Mouse (Mus musculus): ENCODE measurements around the gene Syngr1. TPM values are rescaled to one million over a fixed set of nuclear protein-coding genes. Genes with fewer than 3 reads are reported as not detected.

Gene Syngr1
- polyA plus RNA-seq, 1 experiment from 2014 or later: 10.3 TPM

DNA sequence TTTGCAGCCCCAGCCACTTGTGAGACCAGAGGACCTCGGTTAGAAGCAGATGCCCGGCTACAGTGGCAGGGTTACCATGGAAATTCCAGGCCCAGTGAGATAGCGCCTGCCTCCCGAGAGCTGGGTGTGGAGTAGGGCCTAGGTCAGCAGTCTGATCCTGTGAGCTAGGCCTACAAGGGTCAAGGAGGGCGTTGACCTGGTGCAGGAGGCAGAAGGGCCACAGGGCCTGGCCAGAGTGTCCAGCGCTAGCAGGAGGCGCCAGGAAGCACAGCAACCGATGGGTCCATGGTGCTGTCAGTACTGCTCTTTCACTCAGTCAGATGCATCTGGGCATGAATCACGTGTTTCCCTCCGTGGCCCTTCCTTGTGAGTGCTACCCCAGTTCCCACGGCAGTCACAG is 62.6 kb downstream of the Syngr1 start:
- no peaks in the 10 kb centered on the region for H3K9me3 ChIP-seq (ENCODE audit: low read length)
- ATAC-seq: no peak
- H3K27ac ChIP-seq (ENCODE audit: low read depth): no peak overlapping the region
- TF ChIP-seq CTCF (IDR thresholded peaks at IDR 0.05; ENCODE audit: low read depth): no peak
- TF ChIP-seq EP300 (IDR thresholded peaks at IDR 0.05; ENCODE audit: low read depth): no peak
- H3K36me3 ChIP-seq (replicated peaks; ENCODE audit: insufficient read depth, low read length): peaks cover 67% of the 10 kb centered on the region
- H3K4me1 ChIP-seq (ENCODE audit: insufficient read depth): peaks cover 4% of the 10 kb centered on the region
- no peak for DNase-seq
- WGBS (ENCODE audit: insufficient replicate concordance): 84% methylated on average over 11 of the region's 11 CpGs
- no peaks in the 10 kb centered on the region for H3K27me3 ChIP-seq (ENCODE audit: insufficient read depth, low read length)
- H3K4me2 ChIP-seq (ENCODE audit: low read depth, low read length): no peak overlapping the region
- no peak overlapping the region for H3K9ac ChIP-seq (replicated peaks)
- no peak overlapping the region for H3K4me3 ChIP-seq (ENCODE audit: low read depth, low read length)

DNA sequence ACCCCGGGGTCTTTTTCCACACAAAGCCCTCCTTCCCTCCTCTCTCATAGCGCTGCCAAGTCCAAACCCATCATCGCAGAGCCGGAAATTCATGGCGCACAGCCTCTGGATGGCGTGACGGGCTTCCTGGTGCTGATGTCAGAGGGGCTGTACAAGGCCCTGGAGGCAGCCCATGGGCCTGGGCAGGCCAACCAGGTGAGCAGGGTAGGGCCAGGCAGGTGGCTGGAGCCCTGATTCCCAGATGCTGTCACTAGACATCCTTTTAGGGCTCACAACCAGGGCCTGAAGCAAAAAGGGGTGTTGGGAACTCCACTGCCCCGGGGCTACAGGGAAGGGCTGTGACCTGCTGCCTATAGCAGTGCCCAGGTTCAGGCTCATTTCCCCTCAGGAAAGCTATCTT is 64.6 kb downstream of the Syngr1 start:
- Histone ChIP-seq H3K4me1 (ENCODE audit: insufficient read depth) (peaks cover 4% of the 10 kb centered on the region), H3K27ac (ENCODE audit: low read depth) (no peak overlapping the region), H3K27me3 (ENCODE audit: insufficient read depth, low read length) (no peaks in the 10 kb centered on the region), H3K4me2 (ENCODE audit: low read depth, low read length) (no peak overlapping the region), H3K9me3 (ENCODE audit: low read length) (no peaks in the 10 kb centered on the region), H3K4me3 (ENCODE audit: low read depth, low read length) (no peak overlapping the region), H3K36me3 (replicated peaks; ENCODE audit: insufficient read depth, low read length) (peaks cover 70% of the 10 kb centered on the region), H3K9ac (replicated peaks) (no peak overlapping the region)
- ATAC-seq (no peak), DNase-seq (no peak)
- 93% methylated on average over 8 of the region's 8 CpGs for WGBS (ENCODE audit: insufficient replicate concordance)
- TF ChIP-seq EP300 (IDR thresholded peaks at IDR 0.05; ENCODE audit: low read depth) (no peak), CTCF (IDR thresholded peaks at IDR 0.05; ENCODE audit: low read depth) (no peak)

DNA sequence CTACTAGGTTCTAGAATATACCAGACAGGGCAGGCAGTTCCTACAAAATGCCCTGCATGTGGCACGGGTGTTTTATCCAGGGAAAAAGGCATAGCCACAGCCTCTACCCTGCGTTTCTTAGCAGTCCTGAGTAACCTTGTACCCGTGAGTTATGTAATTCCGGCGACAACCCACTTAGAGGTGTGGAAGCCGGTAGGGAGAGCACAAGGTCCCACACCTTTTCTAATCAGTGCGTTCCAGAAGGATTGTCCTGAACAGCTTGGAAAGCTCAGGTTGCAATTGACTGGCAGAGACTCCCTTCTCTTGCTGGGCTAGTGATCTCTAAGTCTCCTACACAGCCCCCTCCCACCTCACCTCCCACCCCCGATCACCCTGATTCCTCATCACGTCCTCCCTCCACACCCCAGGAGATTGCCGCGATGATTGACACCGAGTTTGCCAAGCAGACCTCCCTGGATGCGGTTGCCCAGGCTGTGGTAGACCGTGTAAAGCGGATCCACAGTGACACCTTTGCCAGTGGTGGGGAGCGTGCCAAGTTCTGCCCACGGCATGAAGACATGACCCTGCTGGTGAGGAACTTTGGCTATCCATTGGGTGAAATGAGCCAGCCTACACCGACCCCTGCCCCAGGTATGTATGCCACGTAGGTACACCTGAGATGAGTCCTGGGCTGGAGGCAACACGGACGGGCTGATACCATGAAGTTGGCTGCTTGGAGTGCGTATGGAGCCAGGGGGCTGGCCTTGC is 66.2 kb downstream of the Syngr1 start:
- Histone ChIP-seq H3K9me3 (ENCODE audit: low read length) (no peaks in the 10 kb centered on the region), H3K36me3 (replicated peaks; ENCODE audit: insufficient read depth, low read length) (peaks cover 74% of the 10 kb centered on the region), H3K4me1 (ENCODE audit: insufficient read depth) (peaks cover 4% of the 10 kb centered on the region), H3K4me2 (ENCODE audit: low read depth, low read length) (no peak overlapping the region), H3K27me3 (ENCODE audit: insufficient read depth, low read length) (no peaks in the 10 kb centered on the region), H3K27ac (ENCODE audit: low read depth) (no peak overlapping the region), H3K9ac (replicated peaks) (no peak overlapping the region), H3K4me3 (ENCODE audit: low read depth, low read length) (no peak overlapping the region)
- DNase-seq (no peak), ATAC-seq (no peak)
- TF ChIP-seq CTCF (IDR thresholded peaks at IDR 0.05; ENCODE audit: low read depth) (no peak), EP300 (IDR thresholded peaks at IDR 0.05; ENCODE audit: low read depth) (no peak)
- 85% methylated on average over 22 of the region's 22 CpGs for WGBS (ENCODE audit: insufficient replicate concordance)

GRCm38 (mm10) chr15:80158001-80158706 is 67.0 kb downstream of the Syngr1 start:
- Histone ChIP-seq H3K4me1 (ENCODE audit: insufficient read depth) (peaks cover 4% of the 10 kb centered on the region), H3K27ac (ENCODE audit: low read depth) (no peak overlapping the region), H3K36me3 (replicated peaks; ENCODE audit: insufficient read depth, low read length) (peaks cover 67% of the 10 kb centered on the region), H3K9me3 (ENCODE audit: low read length) (no peaks in the 10 kb centered on the region), H3K4me2 (ENCODE audit: low read depth, low read length) (no peak overlapping the region), H3K9ac (replicated peaks) (peak overlapping the region; percentile 21; the same call in 1 of the 2 replicates), H3K4me3 (ENCODE audit: low read depth, low read length) (no peak overlapping the region), H3K27me3 (ENCODE audit: insufficient read depth, low read length) (no peaks in the 10 kb centered on the region)
- TF ChIP-seq CTCF (IDR thresholded peaks at IDR 0.05; ENCODE audit: low read depth): no peak
- TF ChIP-seq EP300 (IDR thresholded peaks at IDR 0.05; ENCODE audit: low read depth): no peak
- ATAC-seq (no peak), DNase-seq (no peak)
- WGBS (ENCODE audit: insufficient replicate concordance): 69% methylated on average over 5 of the region's 5 CpGs

GRCm38 (mm10) chr15:80158707-80159090 is 67.6 kb downstream of the Syngr1 start:
- TF ChIP-seq EP300 (IDR thresholded peaks at IDR 0.05; ENCODE audit: low read depth): no peak
- no peak for TF ChIP-seq CTCF (IDR thresholded peaks at IDR 0.05; ENCODE audit: low read depth)
- Histone ChIP-seq H3K4me3 (ENCODE audit: low read depth, low read length) (no peak overlapping the region), H3K4me1 (ENCODE audit: insufficient read depth) (peaks cover 4% of the 10 kb centered on the region), H3K4me2 (ENCODE audit: low read depth, low read length) (no peak overlapping the region), H3K27me3 (ENCODE audit: insufficient read depth, low read length) (no peaks in the 10 kb centered on the region), H3K9ac (replicated peaks) (no peak overlapping the region), H3K9me3 (ENCODE audit: low read length) (no peaks in the 10 kb centered on the region), H3K36me3 (replicated peaks; ENCODE audit: insufficient read depth, low read length) (peaks cover 62% of the 10 kb centered on the region), H3K27ac (ENCODE audit: low read depth) (peak overlapping the region; percentile 55)
- DNase-seq (no peak), ATAC-seq (peak; percentile 12; the same call in 1 of the 2 replicates)
- 73% methylated on average over 4 of the region's 4 CpGs for WGBS (ENCODE audit: insufficient replicate concordance)

DNA sequence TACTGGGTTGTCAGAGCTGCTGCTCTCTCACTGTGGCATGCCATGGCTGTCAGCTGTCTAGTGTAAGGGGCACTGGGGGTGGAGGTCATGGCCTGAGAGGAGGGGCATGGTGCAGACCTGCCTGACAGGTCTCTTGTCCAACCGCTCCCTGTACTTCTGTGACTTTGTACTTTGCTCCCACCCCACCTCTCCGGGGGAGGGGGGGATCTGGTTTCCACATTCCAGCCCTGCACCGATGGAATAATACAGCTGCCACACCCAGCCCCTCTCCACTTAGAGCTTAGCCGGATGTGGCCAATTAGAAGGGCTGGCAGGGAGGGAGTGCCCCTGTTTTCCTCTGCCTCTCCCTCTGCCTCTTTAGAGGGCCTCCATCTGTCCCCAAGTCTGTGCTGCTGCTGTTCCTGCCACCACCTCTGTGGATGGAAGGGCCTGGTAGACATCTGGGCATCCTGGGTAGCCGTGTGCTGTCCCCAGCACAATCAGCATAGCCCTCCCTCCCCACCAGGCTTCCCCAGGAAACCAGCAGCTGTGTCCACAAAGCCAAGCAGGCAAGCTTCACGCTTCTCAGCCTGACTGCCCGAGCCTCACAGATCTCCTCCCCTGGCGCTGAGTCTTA is 68.3 kb downstream of the Syngr1 start:
- H3K36me3 ChIP-seq (replicated peaks; ENCODE audit: insufficient read depth, low read length): peaks cover 55% of the 10 kb centered on the region
- ATAC-seq (peak; percentile 93), DNase-seq (peak; percentile 69)
- TF ChIP-seq EP300 (IDR thresholded peaks at IDR 0.05; ENCODE audit: low read depth) (no peak; the same call in 1 of the 2 replicates), CTCF (IDR thresholded peaks at IDR 0.05; ENCODE audit: low read depth) (no peak)
- H3K9ac ChIP-seq (replicated peaks): no peak overlapping the region
- WGBS (ENCODE audit: insufficient replicate concordance): 59% methylated on average over 8 of the region's 8 CpGs
- H3K4me3 ChIP-seq (ENCODE audit: low read depth, low read length): no peak overlapping the region
- no peak overlapping the region for H3K4me2 ChIP-seq (ENCODE audit: low read depth, low read length)
- peak overlapping the region; percentile 55 for H3K27ac ChIP-seq (ENCODE audit: low read depth)
- H3K27me3 ChIP-seq (ENCODE audit: insufficient read depth, low read length): no peaks in the 10 kb centered on the region
- no peaks in the 10 kb centered on the region for H3K9me3 ChIP-seq (ENCODE audit: low read length)
- peaks cover 4% of the 10 kb centered on the region for H3K4me1 ChIP-seq (ENCODE audit: insufficient read depth)

Data from liver, postnatal 0 days (tissue).